Mouse (Mus musculus): ENCODE measurements at regions not wholly inside any gene's neighbourhood (a gene's known extent, or its start where the extent isn't known, plus 50 kb on each side); places are given as distances from the start of the nearest gene placed in this dataset.

DNA sequence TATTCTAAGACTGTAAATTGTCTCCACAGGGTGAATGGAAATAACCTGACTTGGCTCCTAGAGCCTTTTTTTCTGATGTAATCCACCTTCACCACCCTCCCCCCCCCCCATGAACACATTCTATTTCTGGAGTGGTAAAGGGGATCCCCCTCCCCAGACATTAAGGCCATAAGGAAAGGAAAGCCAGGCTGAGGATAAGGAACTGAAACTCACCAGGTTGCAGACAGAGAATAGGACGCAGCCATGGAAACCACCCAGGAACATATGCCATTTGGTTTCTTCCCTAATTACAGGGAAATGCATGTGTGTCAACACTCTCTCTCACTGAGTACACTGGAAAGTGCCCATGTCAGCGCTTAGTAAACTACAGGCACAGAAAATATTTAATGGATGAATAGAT lies 96.5 kb upstream of the Gnao1 start:
- WGBS, result 72% methylated on average over 2 of the region's 2 CpGs
- TF ChIP-seq POLR2A (IDR thresholded peaks at IDR 0.05; ENCODE audit: borderline replicate concordance, extremely low read depth, low read depth, low read length) (no peak), CTCF (IDR thresholded peaks at IDR 0.05; ENCODE audit: insufficient read depth, low read length) (no peak)
- DNase-seq, result no peak
- H3K4me3 ChIP-seq (replicated peaks; ENCODE audit: extremely low read depth, low read depth, low read length), result no peak overlapping the region
- H3K4me1 ChIP-seq (ENCODE audit: control insufficient read depth, insufficient read depth, low read length), result no peaks in the 10 kb centered on the region

DNA sequence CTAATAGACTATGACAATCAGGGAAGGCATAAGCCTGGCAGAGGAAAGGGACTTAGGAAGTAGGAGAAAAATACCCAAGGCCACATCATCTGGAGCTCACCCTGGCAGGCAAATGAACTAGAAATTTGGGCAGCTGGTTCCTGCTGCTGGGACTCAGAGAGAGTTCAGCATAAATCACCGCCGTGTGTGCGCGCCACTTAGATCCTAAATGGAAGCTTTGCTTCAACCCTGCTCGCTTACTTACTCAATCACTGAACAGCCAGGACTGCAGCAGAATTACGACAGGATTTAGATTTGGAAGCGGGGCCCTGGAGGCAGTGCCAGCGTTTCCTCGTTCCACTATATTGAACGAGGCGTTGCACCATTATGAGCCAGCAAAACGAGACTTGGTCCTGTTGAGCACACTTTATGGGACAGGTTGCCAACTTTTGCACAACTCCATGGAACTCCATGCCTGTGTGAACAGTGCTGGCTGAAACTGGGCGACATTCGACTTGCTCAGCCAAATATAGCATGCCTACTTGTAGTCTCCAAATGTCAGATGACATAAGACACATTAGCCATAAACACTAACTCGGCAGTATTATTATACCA lies 84.8 kb upstream of the Gnao1 start:
- TF ChIP-seq POLR2A (IDR thresholded peaks at IDR 0.05; ENCODE audit: borderline replicate concordance, extremely low read depth, low read depth, low read length) (no peak), CTCF (IDR thresholded peaks at IDR 0.05; ENCODE audit: insufficient read depth, low read length) (no peak)
- no peak overlapping the region for H3K4me3 ChIP-seq (replicated peaks; ENCODE audit: extremely low read depth, low read depth, low read length)
- no peak for DNase-seq
- no peaks in the 10 kb centered on the region for H3K4me1 ChIP-seq (ENCODE audit: control insufficient read depth, insufficient read depth, low read length)
- WGBS, result 73% methylated on average over 15 of the region's 15 CpGs

GRCm38 (mm10) chr8:93729124-93729930 lies 80.4 kb upstream of the Gnao1 start:
- Histone ChIP-seq H3K4me1 (ENCODE audit: control insufficient read depth, insufficient read depth, low read length) (no peaks in the 10 kb centered on the region), H3K4me3 (replicated peaks; ENCODE audit: extremely low read depth, low read depth, low read length) (no peak overlapping the region)
- no peak for TF ChIP-seq CTCF (IDR thresholded peaks at IDR 0.05; ENCODE audit: insufficient read depth, low read length)
- no peak for TF ChIP-seq POLR2A (IDR thresholded peaks at IDR 0.05; ENCODE audit: borderline replicate concordance, extremely low read depth, low read depth, low read length)
- WGBS, result 71% methylated on average over 15 of the region's 15 CpGs
- DNase-seq, result no peak

- H3K4me1 ChIP-seq (ENCODE audit: control insufficient read depth, insufficient read depth, low read length), result no peaks in the 10 kb centered on the region
- H3K4me3 ChIP-seq (replicated peaks; ENCODE audit: extremely low read depth, low read depth, low read length), result no peak overlapping the region
- 78% methylated on average over 14 of the region's 14 CpGs for WGBS
- no peak for TF ChIP-seq CTCF (IDR thresholded peaks at IDR 0.05; ENCODE audit: insufficient read depth, low read length)
- no peak for TF ChIP-seq POLR2A (IDR thresholded peaks at IDR 0.05; ENCODE audit: borderline replicate concordance, extremely low read depth, low read depth, low read length)
- DNase-seq, result no peak
Measured at GRCm38 (mm10) chr8:93730738-93731700, 78.7 kb upstream of the Gnao1 start.

DNA sequence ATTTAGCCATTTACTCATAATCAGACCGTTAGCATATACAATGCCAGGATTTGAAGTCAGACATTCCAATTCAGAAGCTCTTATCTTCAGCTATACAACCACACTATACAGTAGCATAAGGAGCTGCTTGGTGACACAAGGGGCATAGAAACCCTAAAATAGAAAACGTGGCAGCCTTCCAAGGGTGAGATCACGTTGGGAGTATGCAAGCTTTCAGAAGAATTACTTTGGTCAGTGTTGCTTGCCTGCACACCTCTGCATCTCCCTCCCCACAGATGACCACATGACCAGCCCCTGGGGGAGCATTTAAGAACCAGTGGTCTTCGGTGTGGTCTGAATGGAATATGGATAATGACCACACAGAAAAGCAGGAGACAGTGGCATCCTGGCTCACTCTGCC lies 74.9 kb upstream of the Gnao1 start:
- H3K4me3 ChIP-seq (replicated peaks; ENCODE audit: extremely low read depth, low read depth, low read length), result no peak overlapping the region
- no peak for DNase-seq
- TF ChIP-seq CTCF (IDR thresholded peaks at IDR 0.05; ENCODE audit: insufficient read depth, low read length) (no peak), POLR2A (IDR thresholded peaks at IDR 0.05; ENCODE audit: borderline replicate concordance, extremely low read depth, low read depth, low read length) (no peak)
- WGBS, result 49% methylated on average over 4 of the region's 4 CpGs
- H3K4me1 ChIP-seq (ENCODE audit: control insufficient read depth, insufficient read depth, low read length), result no peaks in the 10 kb centered on the region

GRCm38 (mm10) chr8:93740281-93740680 lies 69.5 kb upstream of the Gnao1 start:
- TF ChIP-seq POLR2A (IDR thresholded peaks at IDR 0.05; ENCODE audit: borderline replicate concordance, extremely low read depth, low read depth, low read length), result no peak
- TF ChIP-seq CTCF (IDR thresholded peaks at IDR 0.05; ENCODE audit: insufficient read depth, low read length), result no peak
- Histone ChIP-seq H3K4me3 (replicated peaks; ENCODE audit: extremely low read depth, low read depth, low read length) (no peak overlapping the region), H3K4me1 (ENCODE audit: control insufficient read depth, insufficient read depth, low read length) (no peaks in the 10 kb centered on the region)
- 75% methylated on average over 3 of the region's 3 CpGs for WGBS
- DNase-seq, result no peak

GRCm38 (mm10) chr8:93748720-93749119 lies 61.0 kb upstream of the Gnao1 start:
- Histone ChIP-seq H3K4me1 (ENCODE audit: control insufficient read depth, insufficient read depth, low read length) (no peaks in the 10 kb centered on the region), H3K4me3 (replicated peaks; ENCODE audit: extremely low read depth, low read depth, low read length) (no peak overlapping the region)
- WGBS, result 58% methylated on average over 1 of the region's 1 CpGs
- TF ChIP-seq CTCF (IDR thresholded peaks at IDR 0.05; ENCODE audit: insufficient read depth, low read length) (no peak), POLR2A (IDR thresholded peaks at IDR 0.05; ENCODE audit: borderline replicate concordance, extremely low read depth, low read depth, low read length) (no peak)
- DNase-seq, result no peak

- Histone ChIP-seq H3K4me3 (replicated peaks; ENCODE audit: extremely low read depth, low read depth, low read length) (no peak overlapping the region), H3K4me1 (ENCODE audit: control insufficient read depth, insufficient read depth, low read length) (no peaks in the 10 kb centered on the region)
- WGBS, result 70% methylated on average over 2 of the region's 2 CpGs
- no peak for DNase-seq
- TF ChIP-seq CTCF (IDR thresholded peaks at IDR 0.05; ENCODE audit: insufficient read depth, low read length) (no peak), POLR2A (IDR thresholded peaks at IDR 0.05; ENCODE audit: borderline replicate concordance, extremely low read depth, low read depth, low read length) (no peak)
Measured at GRCm38 (mm10) chr8:93750921-93751320, 58.8 kb upstream of the Gnao1 start.

GRCm38 (mm10) chr8:93755981-93756380 lies 53.8 kb upstream of the Gnao1 start:
- Histone ChIP-seq H3K4me3 (replicated peaks; ENCODE audit: extremely low read depth, low read depth, low read length) (no peak overlapping the region), H3K4me1 (ENCODE audit: control insufficient read depth, insufficient read depth, low read length) (no peaks in the 10 kb centered on the region)
- TF ChIP-seq POLR2A (IDR thresholded peaks at IDR 0.05; ENCODE audit: borderline replicate concordance, extremely low read depth, low read depth, low read length) (no peak), CTCF (IDR thresholded peaks at IDR 0.05; ENCODE audit: insufficient read depth, low read length) (no peak)
- DNase-seq, result no peak
- WGBS, result 89% methylated on average over 4 of the region's 4 CpGs
